Mouse (Mus musculus) urinary bladder, postnatal 4 days (tissue): ENCODE measurements at regions not wholly inside any gene's neighbourhood (a gene's known extent, or its start where the extent isn't known, plus 50 kb on each side); places are given as distances from the start of the nearest gene placed in this dataset.

ENCODE experiments used
- DNase-seq, 2 experiments: peaks; one replicate each; pipeline ENCODE4 v3.0.0; 2021 to 2022; ENCODE audit warnings: low spot score in 2 of 2

DNA sequence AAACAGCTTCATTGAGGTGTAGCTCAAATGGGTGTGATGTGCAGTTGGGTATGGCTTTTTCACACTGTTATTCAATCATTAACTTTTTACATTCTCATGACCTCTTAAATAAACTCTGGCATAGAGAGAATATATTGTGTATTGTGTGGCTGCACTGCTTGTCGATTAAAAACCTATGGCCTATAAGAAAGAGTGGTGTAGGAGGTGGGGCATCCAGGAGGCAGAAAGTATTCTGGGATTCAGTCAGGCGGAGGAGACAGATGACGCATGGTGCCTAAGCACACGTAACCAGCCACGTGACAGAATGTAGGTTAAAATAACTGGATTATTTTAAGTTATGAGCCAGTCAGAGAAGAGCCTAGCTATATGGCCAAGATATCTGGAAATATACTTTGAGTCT is 78.2 kb upstream of the Slc16a7 start:
- no peak for DNase-seq

DNA sequence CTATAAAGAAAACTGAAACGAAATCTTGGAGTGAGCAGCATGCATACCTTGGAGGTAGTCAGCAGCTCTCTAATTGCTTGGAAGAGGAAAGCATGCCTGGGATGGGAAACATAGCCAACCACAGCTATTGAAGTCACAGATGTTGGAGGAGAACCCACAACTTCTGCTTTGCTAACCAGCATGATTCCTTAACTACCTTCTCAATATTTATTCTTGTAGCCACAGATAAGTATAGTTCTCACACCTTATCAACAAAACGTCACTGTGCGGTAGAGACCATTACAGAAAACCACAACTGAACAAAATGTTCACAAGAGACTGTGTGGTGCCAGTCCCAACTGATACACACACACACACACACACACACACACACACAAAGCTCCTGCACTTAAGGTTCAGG is 99.1 kb upstream of the Slc16a7 start:
- DNase-seq, result no peak

DNA sequence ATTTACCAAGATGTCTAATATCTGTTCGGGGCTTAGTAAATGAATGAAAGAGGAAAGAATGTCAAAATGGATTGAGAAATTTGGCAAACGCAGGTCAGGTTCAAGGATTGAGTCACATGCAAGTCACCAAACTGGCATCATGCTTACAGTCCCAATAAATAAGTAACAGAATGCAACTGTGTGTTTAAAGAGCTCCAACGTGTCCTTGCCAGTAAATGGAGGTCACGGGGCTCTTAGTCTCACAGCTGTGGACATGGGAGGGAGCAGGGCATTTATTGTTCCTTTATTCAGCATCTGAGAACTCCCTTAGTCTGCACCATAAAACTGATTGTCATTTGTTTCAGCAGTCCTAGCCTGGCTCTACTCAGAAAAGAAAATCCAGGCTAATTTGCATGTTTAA is 101.1 kb upstream of the Slc16a7 start:
- no peak for DNase-seq

DNA sequence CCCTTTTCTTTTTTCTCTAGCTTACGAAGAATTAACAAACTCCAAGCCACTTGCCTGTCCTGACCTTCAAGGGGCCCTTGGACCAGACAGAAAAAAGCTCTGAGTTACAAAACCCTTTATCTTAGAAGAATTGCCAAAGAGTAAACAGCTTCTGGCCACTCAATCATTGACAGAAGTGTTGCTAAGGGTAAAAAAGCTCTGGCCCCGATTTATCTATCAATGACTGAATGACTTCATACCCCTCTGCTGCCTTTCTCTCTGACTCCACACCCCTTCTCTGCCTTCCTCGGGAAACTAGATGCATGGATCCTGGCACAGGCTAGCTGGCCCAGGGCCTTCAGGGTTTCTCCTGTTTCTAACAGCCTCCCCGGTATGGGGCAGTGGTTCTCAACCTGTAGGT is 105.2 kb upstream of the Slc16a7 start:
- no peak for DNase-seq

DNA sequence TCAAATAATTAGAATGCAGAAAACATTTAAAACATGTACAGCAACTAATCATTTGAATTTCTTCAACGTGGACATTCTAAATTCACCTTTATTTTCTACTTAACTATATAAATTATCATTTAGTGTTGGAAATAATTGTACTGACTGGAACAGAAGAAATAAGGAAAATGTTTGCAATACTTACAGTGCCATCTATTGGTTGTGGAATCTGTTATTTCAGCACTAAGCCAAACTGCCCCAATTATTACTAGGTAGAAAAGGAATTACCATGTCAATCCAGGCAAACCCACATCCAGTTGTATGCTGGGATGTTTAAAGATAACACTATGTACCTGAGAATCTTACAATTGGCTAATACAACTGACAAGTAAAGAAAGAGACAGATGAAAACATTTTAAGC is 109.1 kb upstream of the Slc16a7 start:
- no peak for DNase-seq

DNA sequence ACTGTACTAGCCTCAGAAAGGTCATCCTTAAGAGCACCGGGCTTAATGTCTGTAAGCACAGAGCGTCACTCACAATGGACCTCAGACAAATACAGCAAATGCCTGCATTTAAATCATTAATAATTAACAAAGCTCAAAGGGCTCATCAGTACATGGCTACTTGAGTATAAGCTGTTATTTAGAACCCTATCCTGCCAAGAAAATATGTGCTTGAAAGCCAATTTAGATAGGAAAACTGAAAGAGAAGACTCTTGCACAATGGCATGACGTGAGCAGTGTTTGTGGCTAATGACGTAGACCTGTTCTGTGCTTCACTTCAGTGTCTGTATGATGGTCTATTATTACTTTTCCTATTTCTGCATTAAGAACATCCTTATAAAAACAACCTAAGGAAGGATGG is 111.1 kb upstream of the Slc16a7 start:
- DNase-seq, result no peak

DNA sequence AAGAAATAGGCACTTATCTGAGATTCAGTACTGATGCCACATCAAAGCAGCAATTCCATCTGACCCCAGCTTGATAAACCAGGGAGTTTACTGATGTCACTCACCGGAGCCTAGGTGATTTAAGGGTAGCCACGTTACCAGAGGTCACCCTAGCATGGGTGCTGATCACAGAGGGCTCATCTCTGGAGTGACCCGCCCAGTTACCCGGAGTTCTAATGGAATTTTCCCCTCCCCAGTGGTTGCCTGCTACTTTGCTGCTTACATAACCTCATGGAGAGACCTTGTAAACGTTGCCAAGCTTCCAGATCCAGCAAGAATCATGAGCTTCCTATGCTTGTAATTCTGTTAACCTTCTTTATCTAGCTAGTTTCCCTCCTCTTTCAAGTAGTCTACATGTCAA is 125.8 kb upstream of the Slc16a7 start:
- DNase-seq, result no peak

DNA sequence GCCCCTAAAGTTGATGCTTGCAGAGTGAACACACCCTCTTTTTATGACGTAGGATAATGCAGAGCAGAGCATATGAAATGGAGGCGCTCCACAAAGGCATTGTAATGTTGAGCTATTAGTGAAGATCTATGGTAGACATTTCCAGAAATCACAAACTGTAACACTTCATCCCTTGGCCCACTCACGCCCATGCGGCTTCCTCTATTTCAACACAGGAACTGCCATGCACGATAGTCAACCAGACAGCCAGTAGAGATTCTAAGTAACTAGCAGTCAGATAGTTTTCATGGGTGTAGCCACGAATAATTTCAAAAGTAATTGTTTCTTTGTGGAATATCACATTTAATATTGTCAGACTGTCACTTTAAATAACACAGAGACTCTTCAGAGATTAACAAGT is 141.6 kb upstream of the Slc16a7 start:
- DNase-seq, result no peak

DNA sequence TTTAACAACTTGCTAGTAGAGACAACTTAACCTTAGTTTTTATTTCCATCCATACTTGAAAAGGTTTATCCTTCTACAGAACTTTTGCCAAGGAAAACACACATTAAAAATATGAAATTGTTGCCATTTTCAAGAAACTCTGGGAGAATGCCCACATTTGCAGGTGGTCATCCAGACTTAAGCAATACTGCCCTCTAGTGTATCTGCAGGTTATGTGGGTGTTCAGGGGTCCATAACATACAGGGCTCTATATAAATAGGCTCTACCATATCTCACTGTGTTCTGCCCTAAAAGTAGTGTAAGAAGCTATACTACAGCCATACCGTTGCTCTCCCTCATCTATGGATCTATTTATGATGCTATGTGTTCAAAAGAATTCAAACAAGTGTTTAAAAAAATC is 149.1 kb upstream of the Slc16a7 start:
- DNase-seq, result no peak

DNA sequence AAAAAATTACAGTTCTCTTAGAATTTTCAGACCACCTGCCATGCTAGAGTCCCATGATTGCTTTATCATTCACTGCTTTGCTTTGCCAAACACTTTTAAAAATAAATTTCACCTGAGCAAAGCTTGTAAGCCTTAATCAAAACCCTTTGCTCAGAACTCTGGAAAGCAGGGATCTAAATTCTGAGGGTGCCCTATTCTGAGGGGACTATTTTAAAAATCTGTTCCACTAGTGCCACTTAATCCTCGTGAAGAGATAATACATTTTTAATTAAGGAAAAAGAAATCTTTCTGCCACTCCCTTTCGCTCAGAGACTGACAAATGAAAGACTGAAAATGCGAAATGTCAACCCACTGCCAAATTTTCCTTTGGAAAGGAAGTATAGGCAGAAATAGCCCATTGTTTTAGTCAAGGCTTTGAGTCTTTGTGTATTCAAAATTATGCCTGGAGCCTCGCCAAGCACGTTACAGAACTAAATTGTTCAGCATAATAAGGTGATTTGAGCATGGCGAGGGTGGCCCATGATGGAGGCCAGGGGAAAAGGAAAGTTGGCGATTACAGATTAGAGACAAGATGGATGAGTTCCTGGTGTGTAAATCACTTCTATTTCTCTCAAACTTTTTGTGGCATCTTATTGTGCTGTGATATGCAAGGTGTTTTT is 197.4 kb upstream of the Slc16a7 start:
- no peak for DNase-seq

DNA sequence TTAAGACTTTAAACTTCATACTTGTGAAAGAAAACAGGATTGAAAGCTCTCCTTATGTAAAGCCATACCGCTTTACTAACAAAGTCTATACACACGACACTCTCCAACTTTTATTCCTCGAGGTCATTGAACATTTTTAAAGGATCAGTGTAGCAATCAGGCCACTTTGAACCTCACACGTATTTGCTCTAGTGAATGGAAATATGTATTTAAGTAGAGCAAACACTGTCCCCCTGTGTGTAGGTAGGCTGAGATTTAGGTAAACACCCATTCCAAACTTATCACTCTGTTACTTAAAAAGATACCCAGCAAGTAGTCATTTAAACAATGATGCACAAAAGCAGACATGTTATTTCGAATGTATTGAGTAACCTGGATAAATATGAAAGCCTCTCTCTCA is 203.7 kb upstream of the Slc16a7 start:
- DNase-seq, result no peak

DNA sequence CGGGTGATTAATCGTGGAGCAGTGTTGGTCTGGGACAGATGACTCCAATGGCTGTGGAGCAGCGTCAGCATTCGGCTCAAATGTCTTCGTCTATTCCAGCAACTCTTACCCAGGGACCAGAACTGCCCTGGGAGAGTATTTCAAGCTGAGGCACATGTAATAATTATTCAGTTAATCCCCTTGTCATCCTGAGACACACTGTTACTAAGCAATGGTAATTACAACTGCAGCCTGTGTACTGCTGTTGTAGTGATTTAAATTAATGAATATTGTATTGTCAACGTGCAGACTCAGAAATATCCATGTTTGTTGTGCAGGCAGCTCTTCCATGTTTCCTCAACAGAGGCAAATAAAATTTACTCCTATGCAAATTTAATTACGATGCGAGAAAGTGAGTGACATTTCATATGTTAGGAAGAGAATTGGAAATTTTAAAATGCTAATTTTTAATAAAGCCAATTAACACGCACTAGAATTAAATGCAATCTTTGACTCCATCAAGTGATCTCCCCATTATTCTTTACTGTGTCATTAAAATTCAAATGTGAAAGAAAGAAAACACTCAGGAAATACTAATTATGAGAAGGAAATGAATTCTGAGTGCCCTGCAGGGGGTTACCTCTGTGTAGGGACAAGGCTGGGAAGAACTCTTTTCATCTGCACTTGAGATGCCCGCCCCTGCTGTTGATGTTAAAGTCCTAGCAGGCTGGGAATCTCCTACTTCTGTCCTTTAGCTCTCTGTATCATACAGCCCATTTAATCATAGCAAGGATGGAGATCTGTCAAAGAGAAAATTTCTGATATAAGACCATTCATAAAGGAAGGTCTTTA is 218.7 kb upstream of the Slc16a7 start:
- DNase-seq, result no peak

DNA sequence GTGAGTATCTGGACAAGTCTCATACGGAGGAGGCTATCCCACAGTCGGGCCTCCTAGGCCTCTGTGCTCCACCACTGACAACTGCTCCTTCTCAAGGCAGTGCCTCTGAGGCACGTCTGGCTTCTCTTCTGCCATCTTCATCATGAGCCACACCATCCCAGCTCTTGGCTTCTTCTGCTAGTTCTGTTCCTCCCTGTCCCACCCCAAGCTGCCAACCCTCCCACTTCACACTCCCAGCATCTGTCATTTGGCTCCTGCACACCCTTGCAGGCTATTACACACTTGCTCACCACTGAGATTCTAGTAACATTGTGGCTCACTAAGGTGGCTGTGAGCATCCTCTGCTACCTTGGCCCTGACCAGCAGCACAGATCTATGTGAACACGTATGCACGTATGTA is 221.1 kb upstream of the Slc16a7 start:
- DNase-seq, result no peak

DNA sequence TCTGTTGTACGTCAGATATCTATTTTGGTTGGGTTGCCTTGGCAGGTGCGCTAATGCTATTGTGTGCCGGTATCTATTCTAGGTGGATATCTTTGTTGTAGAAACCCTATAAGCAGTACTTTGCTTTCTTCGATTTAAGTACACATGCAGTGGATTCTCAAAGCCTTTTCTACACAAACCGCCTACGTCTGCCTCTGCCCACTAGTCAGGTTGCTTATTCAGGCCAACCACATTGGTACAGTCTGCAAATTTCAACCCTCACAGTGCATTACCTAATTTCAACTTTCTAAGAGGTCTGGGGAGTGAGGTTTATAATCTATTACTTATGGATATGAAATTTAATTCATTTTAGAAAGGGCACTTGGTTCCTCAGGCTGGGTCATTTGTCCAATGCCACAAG is 223.5 kb upstream of the Slc16a7 start:
- no peak for DNase-seq

DNA sequence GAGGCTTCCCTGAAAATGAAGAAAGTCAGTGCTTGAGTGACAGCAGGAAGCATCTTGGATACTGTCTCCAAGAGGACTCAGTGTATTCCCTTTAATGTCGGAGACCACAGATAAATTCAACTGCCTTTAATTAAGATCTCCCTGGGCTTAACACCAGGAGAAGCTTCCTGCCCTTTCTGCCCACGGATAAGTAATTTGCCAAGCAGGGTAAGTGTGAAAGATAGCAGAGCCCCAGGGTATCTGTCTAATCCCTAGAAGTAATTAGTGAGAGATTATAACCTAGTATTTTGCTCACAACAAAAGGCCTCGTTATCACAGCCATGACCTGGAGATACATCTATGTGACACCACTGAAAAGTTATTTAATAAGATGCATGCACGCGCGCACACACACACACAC is 232.1 kb upstream of the Slc16a7 start:
- no peak for DNase-seq

DNA sequence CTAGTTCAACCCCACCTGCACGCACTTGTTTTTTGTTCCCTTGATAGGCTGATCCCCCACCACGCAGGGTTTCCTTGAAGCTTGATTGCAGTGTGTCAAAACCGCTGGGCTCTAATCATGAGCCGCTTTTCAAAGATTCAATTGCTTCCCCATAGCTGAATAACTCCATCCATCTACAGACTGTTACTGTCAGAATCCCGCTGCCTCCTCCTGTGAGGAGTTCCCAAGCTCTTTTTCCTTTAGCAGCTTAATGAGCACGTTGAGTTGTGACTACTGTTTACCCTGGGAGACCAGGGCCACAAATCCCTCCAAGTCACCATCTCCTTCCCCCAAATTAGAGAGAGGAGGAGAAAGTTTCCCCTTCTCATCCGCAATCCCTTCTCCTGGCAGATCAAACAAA is 234.6 kb upstream of the Slc16a7 start:
- no peak for DNase-seq

DNA sequence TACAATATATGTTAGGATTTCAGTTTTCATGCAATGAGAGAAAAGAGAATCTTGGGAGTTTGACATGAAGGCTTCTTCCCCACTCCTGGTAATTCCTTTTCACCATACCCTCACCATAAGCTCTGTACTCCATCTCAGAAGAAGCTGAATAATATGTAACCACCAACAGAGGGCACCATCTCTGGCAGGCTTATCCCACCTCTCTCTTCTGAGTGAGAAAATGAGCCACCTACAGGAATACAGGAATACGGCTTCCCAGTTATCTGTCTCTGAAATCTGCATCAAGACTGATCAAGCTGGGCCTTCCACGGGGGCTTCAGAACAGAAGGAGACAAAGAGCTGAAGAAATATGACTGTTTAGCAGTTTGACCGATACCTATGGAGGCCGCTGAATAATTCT is 278.6 kb upstream of the Slc16a7 start:
- DNase-seq, result no peak

DNA sequence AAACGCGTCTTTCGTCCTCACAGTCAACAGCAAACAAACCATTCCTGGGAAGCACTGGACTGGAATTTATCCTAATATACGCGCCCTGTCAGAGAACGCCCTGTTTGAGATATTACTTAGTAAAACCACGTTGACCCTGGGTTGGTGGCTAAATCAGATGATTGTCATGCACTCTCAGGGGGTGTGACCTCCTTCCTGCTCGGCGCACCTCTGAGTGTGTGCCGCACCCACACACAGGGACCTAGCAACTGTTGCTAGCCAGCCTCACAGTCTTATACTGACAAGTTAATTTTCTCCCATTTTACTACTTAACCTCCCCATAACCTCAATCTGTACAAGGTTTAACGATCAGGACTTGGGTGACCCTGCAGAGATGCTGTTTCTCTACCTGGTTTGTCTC is 284.4 kb upstream of the Slc16a7 start:
- DNase-seq, result no peak

DNA sequence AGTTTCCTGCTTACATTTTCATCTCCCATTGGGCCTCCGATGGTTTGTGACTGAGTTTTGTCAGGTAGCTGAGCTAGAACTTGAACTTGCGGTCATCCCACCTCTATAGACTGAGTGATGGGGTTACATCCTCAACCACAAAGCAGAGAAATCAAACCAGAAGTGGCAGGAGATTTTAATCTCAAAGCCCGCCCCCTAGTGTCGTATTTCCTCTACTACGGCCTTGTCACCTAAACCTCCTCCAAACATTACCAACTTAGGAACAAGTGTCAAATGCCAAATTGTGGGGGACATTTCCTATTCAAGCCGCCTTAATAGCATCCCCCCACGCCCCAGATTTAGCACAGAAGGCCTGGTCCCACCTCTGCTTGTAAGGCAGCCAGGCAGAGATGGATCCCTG is 286.3 kb upstream of the Lrig3 start:
- no peak for DNase-seq

DNA sequence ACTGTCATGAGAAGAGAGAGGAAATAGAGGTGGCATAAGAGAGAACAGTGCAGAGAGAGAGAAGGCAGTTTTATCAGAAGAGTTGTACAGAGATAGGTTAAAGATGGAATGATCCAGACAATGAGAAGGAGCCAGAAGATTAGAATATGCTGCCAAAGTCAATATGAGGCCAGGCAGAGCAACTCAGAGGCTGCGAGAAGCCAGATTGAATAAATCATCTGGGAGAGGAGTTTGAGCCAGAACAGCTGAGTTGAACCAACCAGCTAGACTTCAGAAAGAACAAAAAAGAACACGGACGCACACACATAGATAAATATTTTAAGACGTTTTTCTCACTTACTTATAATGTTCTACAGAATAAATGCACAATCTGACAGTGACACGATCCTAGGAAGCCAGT is 280.8 kb upstream of the Lrig3 start:
- no peak for DNase-seq

DNA sequence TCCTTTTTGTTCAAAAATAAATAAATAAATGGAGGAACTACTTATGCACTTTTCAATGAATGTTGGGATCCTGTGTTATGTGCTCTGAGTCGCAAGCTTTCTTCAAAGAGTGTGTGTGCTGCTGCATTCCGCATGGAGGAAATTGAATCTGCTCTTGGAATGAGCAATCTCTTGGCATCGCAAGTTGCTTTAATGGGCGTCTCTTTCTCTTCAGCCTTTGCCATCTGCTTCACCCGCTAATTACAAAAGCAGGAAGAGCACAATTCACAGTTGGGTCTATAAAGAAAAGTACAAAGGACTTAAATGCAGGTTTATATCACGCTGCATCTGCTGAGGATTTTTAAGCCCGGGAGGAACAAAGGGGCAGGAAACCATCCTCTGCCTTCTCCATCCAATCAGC is 272.5 kb upstream of the Lrig3 start:
- DNase-seq, result no peak

DNA sequence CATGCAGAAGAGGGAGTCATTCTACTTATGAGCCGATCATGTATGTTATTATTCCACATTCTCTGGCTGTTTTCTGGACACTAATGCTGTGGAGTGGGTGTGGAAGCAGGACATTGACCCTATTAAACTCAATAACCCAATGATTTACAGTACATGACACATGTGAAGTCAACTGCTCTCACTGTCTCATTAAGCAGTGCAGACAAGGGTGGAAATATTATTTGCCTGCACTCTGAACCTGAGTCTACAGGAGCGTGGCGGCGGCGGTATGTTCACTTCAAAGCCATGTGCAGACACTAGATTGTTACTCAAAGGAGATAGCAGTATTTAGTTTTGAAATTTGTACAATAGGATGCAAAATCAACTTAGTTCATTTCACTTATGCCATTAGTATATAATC is 269.8 kb upstream of the Lrig3 start:
- DNase-seq, result no peak

DNA sequence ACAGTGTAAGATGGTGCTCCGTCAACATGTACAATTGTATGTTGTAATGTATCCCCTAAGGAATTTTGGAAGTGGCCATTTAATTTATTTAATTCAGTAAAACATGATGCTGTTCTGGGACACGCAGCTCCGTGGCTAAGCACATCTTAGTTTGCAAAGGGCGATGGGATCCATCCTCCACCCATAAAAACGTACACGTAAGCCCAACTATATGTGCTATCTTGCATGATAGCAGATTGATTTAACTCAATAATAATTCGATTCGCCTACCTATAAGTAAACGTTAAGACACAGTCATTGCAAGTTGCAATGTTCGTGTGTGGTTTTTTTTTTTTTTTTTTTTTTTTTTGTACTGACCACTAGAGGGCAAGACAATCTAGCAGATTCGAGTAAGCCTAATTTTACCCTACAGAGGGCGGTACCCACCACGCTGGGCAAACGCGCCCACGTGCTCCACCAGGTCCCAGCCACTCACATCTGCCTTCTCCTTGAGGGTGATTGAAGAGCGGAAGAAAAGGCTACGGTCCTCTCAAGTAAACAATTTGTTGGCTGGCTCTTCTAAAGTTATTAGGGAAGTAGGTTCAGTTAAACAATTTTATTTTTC is 240.8 kb upstream of the Lrig3 start:
- peak in 1 of 2 experiments; percentile 51 for DNase-seq
